Mouse (Mus musculus): Measurements from ENCODE around the gene Mindy4. TPM values are rescaled to one million over a fixed set of nuclear protein-coding genes. Genes with fewer than 3 reads are reported as not detected.

Mindy4 gene
- total RNA-seq, 2 experiments from 2014 or later, result 2.6 to 3.7 TPM

GRCm38 (mm10) chr6:55327326-55327725 lies 124.1 kb downstream of the Mindy4 start:
- no peak for DNase-seq
- intact Hi-C loops (cut with DNase I; ENCODE audit: low total_unique reads), result no loop called here

DNA sequence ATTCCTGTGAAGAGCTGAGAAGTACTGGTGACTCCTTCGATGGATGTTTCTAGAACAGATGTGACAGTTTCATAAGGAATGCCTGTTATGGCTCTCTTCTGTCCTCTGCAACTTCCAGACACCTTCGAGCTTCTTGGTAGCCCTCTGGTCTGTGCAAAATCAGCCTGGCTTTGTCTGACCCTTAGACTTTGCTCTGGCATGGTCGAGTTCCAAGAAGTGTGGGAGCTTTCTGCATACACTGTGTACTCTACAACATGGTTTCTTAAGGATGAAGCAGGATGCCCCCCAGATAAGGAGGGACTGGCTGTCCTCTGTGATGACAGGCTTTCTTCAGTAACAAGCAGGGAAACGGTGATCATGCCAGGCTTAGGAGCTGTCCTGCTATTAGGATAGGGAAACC lies 125.0 kb downstream of the Mindy4 start:
- intact Hi-C loops (cut with DNase I; ENCODE audit: low total_unique reads), result no loop called here

GRCm38 (mm10) chr6:55331315-55331714 lies 128.1 kb downstream of the Mindy4 start:
- DNase-seq, result no peak
- intact Hi-C loops (cut with DNase I; ENCODE audit: low total_unique reads), result no loop called here

More for the DNA sequence above, 125.0 kb downstream of the Mindy4 start:
- no peak for DNase-seq

DNA sequence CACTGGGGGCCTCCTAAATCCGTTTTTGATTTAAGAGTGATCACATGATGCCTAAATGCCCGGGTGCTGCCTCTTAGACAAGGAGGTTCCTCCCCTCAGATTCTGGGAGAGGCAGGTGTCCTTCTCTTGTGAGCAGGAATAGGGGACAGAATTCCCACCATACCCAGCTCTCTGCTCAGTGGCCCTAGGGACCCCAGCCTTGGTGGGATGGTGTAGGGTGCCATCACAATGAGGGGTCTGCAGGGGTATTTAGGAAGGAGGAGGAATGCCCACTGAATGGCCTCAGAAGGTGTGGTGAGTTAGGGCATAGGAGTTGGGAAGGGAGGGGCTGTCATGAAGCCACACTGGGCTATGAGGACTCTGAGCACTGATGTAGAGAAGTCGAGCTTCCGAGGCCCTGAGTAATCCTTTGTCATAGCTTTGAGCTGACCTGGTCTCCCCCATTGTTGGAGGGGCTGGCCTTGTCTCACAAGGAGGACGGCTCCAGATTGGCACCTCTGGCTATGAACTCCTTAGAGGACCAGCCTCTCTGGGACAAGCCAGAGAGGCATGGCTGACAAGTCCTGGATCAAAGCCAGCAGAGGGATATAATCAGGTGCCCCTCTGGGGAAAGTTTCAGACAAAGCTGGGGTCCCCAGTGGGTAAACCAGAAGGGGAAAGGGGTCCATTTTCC lies 129.1 kb downstream of the Mindy4 start:
- intact Hi-C loops (cut with DNase I; ENCODE audit: low total_unique reads), result no loop called here
- no peak for DNase-seq

DNA sequence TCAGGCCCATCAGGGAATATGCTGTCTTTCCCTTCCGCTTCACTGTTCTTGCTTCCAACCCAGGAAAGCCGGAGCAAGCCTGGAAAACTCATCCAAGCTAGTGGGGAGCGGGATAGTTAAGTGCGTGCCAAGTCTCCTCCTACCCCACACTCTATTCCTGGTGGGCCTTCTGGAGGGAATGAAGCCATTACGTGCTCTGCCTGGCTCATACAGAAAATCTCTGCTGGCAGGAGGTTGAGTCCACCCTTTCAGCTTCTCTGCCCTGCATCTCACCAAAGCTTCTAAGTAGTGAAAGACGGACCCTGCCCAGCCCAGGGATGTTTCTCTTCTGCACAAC lies 129.6 kb downstream of the Mindy4 start:
- intact Hi-C loops (cut with DNase I; ENCODE audit: low total_unique reads), result no loop called here

GRCm38 (mm10) chr6:55335989-55336514 lies 132.9 kb downstream of the Mindy4 start, which contains the start of gene Aqp1:
TSS of gene Aqp1 (plus strand) at chr6:55336432.
- peak; percentile 69 for DNase-seq
- intact Hi-C loops (cut with DNase I; ENCODE audit: low total_unique reads), result no loop called here

More for the DNA sequence above, 129.6 kb downstream of the Mindy4 start:
- DNase-seq, result no peak

DNA sequence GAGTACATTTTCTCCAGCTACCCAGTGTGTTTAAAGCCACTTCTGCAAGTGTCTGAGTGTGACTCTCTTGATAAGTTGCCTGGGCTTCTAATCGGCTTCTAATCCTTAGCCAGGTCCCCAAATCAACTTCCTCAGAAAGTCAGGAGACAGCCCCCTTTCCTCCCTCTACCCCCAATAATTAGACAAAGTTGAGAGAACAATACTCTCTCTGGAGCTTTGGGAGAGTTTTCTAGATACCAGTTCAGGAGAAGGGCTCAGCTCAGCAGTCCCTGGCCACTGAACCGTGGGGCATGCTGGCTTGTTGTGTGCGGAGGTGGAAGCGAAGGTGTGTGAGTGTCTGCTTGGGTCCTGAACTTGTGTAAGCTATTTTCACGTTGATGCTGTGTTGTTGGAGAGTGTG lies 134.1 kb downstream of the Mindy4 start:
- intact Hi-C loops (cut with DNase I; ENCODE audit: low total_unique reads), result no loop called here
- no peak for DNase-seq

- intact Hi-C loops (cut with DNase I; ENCODE audit: low total_unique reads), result no loop called here
- DNase-seq, result no peak
These were observed 134.9 kb downstream of the Mindy4 start for GRCm38 (mm10) chr6:55338077-55338476.

GRCm38 (mm10) chr6:55338934-55339825 lies 136.0 kb downstream of the Mindy4 start:
- no peak for DNase-seq
- intact Hi-C loops (cut with DNase I; ENCODE audit: low total_unique reads), result no loop called here

DNA sequence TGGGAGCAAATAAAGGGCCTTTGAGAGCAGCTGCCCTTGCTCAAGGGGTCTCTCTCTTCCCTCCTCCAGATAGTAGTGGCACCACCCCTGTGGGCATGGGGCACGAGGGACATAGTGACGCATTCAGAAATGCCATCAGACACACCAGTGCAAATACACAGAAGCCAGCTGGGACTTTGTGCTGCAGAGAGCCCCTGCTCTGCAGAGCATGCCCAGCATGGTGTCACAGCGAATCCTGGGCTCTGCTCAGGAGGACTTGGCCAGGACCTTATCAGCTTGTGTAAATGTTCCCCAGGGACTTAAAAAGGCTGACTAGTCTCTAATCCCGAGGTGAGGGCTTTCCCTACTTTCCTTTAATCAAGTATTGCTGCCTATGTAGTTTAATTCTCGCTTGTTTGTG lies 138.5 kb downstream of the Mindy4 start:
- DNase-seq, result no peak
- intact Hi-C loops (cut with DNase I; ENCODE audit: low total_unique reads), result no loop called here

DNA sequence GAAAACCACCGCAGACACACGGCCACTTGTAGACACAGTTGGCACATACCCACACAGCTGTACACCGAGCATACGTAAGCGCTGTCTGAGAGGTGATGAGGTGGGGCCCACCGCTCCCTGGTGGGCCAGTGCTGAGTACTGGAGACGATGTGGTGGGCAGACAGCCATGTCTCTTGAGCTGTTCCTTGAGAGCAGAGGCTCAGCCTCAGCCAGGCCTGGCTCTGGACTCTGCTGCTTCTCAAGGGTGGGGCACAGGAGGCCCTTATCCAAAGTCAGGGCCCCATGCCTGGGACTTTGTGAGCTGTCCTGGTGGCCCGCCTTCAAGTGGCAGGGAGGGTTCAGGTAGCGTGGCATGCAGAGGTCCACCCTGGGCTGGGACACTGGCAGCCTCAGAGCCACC lies 139.1 kb downstream of the Mindy4 start:
- peak; percentile 66 for DNase-seq

GRCm38 (mm10) chr6:55343446-55343845 lies 140.3 kb downstream of the Mindy4 start:
- DNase-seq, result no peak
- intact Hi-C loops (cut with DNase I; ENCODE audit: low total_unique reads), result no loop called here

More for the DNA sequence above, 139.1 kb downstream of the Mindy4 start:
- intact Hi-C loops (cut with DNase I; ENCODE audit: low total_unique reads), result no loop called here

DNA sequence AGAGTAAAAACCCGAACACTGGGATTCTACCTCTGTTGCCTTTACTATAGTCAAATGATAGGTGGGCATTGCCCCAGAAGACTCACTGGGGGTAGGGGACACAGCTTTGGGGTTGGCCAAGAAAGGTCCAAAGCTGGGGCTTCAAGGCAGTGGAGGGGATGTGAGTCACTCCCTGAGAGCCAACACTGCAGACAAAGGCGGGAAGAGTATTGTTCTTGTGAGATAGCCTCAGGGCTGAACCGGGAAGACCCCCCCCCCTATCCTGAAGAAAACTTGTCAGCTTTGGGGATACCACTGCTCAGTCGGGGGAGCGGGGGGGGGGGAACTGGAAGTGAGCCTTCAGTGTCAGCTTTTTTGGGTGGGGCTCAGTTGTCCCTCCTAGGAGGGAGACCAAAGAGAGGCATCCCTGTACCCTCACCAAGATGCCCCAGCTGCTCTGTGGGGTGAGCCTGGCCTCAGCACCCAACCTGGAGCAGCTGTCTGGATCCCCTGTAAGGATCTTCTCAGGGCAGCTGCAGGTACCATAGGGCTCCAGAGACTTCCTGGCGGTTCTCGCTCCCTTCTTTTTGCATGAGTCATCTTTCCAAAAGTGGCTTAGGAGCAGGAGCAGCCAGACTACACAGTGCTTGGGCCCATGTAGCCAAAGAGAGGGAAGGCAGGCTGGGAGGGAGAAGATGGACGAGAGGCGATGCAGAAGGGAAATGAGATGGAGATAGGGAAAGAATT lies 141.3 kb downstream of the Mindy4 start:
- no peak for DNase-seq

DNA sequence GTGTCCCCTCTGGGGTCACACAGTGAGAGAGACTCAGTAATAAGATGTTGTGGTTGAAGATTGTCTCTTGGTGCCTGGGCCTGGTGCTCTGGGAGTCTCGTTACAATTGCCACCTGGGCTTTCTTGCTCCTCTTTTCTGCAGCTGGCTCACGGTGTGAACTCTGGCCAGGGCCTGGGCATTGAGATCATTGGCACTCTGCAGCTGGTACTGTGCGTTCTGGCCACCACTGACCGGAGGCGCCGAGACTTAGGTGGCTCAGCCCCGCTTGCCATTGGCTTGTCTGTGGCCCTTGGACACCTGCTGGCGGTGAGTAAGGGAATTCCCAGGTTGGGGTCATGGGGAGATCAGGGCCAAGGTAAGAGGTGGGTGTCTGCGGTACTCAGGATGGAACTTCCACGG lies 142.1 kb downstream of the Mindy4 start:
- DNase-seq, result no peak

More for the DNA sequence above, 141.3 kb downstream of the Mindy4 start:
- intact Hi-C loops (cut with DNase I; ENCODE audit: low total_unique reads), result no loop called here

GRCm38 (mm10) chr6:55346491-55346890 lies 143.3 kb downstream of the Mindy4 start:
- DNase-seq, result no peak
- intact Hi-C loops (cut with DNase I; ENCODE audit: low total_unique reads), result no loop called here

More for the DNA sequence above, 142.1 kb downstream of the Mindy4 start:
- intact Hi-C loops (cut with DNase I; ENCODE audit: low total_unique reads), result no loop called here

DNA sequence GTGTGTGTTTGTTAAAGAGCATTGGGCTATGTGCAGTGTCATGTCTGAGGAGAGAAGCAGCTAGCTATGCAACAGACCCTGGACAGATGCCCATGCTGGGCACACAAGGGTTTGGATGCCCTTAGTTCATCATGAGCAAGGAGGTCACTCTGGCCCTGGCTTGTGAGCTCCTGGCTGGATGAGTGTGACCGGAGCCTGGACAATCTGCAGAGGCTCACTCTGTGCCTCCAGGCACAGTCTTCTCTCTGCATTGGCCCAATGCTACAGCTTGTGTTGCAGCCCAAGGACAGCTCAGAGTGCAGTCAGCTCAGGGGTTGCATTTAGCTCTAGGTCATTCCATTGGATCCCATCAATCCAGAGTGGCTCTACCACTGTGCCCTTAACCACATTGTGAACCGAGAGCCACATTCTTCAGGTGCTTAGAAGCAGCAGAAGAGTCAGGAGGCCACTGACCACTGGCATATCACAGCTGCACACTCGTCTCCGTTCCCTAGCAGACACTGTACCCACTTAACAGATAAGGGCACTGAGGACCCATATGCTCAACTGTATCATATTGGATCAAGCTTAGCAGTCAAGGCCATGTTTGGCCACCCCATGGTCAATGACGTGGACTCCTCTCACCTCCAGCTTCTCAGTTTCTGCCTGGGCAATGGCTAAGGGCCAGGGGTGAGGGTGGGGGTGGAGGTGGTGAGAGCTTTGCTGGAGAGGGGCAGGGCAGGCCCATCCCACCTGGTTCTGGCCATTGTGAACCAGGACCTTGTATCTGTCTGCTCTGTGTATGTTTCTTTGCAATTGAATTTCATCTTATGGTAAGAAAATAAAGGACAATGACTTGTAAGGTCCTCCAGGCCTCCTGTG lies 144.8 kb downstream of the Mindy4 start:
- no peak for DNase-seq
- intact Hi-C loops (cut with DNase I; ENCODE audit: low total_unique reads), result no loop called here

- intact Hi-C loops (cut with DNase I; ENCODE audit: low total_unique reads), result no loop called here
- no peak for DNase-seq
These were observed 146.0 kb downstream of the Mindy4 start for GRCm38 (mm10) chr6:55349231-55349630.

DNA sequence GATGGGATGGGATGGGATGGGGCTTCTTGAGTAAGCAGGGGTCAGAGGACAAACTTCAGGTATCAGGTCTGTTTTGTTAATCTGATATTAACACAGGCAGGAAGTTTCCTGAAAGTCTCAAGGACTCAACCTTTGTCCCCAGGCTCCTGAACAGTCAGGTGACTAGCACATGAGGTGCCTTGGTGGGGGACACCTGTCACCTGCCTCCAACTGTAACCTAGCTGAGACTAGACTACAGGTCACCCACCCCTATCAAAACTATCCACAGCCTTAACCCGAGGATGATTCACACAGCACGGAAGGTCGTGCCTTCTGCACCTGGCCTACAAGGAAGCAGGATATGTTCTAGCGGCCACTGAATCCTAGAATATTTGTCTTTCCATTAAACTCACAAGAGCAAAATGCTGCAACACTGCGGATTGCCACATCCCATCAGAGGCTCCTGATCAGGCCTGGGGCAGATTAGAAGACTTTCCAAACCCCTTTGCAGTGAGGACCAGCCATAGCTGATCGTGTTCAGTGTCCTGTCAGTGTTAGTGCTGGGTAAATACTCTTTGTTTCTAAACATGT lies 147.3 kb downstream of the Mindy4 start:
- intact Hi-C loops (cut with DNase I; ENCODE audit: low total_unique reads), result no loop called here
- DNase-seq, result no peak

- intact Hi-C loops (cut with DNase I; ENCODE audit: low total_unique reads), result no loop called here
- no peak for DNase-seq
These were observed 148.5 kb downstream of the Mindy4 start for GRCm38 (mm10) chr6:55351712-55352111.
